Mouse (Mus musculus): ENCODE measurements around the gene Eepd1.

Eepd1 gene

DNA sequence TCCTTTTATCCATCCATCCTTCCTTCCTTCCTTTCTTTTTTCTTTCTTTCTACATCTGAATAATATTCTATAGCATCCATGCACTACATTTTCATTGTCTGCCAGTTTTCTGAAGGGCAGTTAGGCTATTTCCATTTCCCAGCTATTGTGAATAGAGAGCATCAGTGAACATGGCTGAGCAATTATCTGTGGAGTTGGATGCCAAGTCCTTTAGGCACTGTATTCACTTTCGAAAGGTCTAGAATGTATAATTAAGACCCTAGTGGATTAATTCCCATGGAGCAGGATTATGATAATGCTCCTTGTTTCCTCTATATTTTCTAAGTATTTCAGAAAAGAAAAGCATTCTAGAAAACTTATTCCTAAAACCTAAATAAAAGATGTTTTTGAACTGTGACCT, 50.3 kb downstream of the Eepd1 start:
- no peak for DNase-seq (ENCODE audit: extremely low read depth, low read depth, low spot score)

DNA sequence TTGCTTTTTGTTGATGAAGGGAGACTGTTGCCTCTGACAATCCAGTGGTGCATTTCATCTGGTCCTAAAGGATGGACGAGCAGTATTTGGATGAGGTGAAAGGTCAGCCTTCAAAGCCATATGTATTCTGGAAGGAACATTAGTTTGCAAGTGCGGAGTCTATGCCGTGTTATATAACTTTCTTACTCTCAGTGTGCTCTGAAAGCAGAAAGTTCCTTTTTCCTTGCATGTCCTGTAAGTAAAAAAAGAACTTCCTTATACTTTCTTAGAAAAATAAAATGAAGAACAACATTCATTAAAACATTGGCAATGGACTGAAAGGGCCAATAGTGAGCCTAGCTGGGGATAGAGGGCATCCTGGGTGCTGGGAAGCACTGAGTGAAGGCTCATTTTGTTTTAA, 50.8 kb downstream of the Eepd1 start:
- DNase-seq (ENCODE audit: extremely low read depth, low read depth, low spot score): no peak

DNA sequence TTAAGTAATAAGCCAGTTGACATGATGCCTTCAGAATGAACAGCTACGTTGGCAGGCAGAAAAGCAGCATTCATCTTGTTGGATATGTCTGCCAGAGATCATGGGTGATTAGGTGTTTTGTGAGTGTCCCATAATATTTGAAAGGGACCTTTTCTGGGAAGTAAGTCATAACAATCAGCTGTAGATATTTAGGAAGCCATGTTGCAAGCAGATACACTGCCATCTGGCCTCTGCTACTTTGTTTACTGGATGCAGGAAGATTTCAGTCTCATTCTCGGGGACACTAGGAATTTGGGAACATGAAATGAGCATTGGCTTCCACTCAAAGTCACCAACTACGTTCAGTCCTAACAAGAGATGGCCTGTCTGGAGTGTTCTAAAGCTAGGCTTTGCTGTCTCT, 54.1 kb downstream of the Eepd1 start:
- no peak for DNase-seq (ENCODE audit: extremely low read depth, low read depth, low spot score)

DNA sequence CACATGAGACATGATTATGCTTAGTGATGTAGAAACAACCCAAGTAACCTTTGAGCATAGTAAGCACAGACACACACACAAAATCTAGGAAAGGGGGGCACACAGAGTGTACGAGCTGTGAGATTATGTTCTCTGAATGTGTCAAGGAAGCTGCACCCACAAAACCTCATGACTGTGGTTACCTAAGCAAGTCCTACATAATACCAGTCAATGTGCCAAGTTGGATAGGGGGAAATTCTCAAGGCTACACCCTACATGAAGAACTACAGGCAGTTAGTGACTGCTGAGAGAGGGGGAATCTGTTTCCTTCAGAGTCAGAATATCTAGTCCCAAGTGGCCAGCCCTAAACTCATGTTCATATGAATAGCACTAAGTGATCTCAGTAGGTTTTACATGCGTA, 58.1 kb downstream of the Eepd1 start:
- no peak for DNase-seq (ENCODE audit: extremely low read depth, low read depth, low spot score)

DNA sequence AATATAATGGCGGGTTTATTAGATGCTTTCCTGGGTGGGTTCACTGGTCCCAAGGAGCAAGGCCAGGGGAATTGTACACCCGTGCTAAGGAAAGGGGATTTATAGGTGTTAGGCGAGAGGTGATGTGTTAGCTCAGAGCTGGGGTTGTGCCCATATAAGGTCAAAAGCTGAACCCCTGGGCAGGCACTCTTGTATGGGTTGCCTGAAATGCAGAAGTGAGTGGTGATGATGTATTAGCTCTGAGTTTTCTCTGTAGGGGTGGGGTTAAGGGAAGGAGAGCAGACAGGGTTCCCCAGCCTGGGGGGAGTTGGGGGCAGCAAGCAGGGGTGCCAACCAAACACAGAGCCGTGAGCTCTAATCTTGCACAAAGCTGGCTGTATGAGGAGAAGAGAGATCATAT, 60.0 kb downstream of the Eepd1 start:
- DNase-seq (ENCODE audit: extremely low read depth, low read depth, low spot score): no peak

DNA sequence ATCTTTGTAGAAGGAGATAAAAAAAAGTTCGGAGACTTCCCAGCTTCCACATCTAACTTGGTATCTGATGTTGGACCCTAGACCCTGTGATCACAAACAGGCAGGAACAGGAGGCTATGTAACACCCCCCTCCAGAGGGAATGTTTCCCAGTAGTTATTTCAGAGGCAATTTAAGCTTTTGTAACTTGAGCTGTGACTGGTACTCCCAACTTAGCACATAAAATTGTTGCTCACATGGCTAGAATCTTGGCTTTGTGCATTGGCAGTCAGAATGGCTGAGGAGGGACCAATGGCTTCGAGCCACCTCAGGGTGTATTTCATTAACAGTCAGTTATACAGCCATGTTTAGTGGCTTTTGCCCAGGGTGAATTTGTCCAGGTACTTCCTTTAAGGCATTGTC, 63.9 kb downstream of the Eepd1 start:
- no peak for DNase-seq (ENCODE audit: extremely low read depth, low read depth, low spot score)

DNA sequence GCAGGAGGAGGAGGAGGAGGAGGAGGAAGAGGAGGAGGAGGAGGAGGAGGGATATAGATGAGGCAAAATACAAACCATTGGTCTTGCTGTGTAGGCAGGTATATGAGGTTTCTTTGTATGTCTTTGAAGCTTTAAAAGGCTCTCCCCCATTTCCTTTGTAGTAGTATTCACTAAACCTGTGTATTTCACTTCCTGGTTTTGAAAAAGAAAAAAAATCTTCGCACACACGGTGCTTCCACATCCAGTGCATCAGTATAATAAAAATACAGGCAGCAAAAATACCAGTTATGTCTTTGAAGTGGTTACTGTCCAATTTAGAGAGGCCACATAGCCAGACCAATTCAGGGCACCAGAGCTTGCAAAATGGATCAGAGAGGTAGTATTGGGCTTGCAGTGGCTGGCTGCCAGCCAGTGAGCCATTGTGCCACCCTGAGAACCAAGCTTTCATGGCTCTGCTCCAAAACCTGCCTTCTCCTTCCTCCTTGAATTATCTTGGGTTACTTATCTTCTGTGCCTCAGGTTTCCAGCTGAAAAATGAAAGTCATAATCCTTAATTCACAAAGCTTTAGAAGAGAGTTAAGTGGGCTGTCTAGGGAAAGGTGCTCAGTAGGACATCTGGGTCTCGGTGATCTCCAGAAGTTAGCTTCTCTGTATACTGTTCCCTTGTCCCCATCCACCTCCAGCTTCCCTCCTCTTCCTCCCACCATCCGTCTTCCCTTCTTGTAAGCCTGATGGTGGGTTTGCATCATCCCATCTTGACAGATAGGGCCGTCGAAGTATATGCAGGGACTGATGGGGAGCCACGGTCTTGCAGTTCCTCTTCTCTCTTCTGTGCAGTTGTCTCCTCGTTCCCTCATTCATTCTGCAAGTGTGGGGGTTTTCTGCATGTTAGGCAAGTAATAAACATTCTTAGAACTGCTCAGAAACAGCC, 68.0 kb downstream of the Eepd1 start:
- DNase-seq (ENCODE audit: extremely low read depth, low read depth, low spot score): no peak

DNA sequence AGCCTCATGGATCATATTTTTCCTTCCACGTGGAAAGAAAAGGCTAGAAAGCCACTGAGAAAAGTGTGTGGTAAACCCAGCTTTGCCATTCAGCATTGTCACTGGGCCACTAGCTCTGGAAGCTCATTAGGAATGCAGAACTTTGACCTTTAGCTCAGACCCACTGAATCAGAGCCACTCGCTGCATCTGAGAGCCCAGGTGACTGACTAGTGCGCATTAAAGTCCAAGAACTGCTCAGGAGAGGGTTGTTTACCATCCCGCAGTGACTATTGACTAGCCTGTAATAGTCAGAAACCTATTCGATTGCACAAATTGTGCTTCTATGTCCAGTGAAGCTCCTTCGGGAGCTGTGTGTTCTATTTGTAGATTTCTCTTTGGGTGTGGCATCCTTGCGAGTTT, 68.8 kb downstream of the Eepd1 start:
- no peak for DNase-seq (ENCODE audit: extremely low read depth, low read depth, low spot score)

DNA sequence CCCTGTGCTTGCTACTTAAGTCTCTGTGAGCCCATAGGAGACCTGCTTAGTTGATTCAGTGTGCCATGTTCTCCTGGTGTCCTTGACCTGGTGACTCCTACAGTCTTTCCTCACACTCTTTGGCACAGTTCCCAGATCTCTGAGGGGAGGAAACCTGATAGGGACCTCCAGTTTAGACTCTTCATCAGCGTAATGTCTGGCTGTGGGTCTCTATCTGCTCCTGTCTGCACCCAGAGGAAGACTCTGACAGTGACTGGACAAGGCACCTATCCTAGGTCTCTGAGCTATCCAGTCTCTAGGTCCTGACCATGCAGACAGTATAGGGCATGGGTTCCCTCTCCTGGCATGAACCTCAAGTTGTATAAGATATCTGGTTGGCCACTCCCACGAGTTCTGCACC, 71.2 kb downstream of the Eepd1 start:
- no peak for DNase-seq (ENCODE audit: extremely low read depth, low read depth, low spot score)

DNA sequence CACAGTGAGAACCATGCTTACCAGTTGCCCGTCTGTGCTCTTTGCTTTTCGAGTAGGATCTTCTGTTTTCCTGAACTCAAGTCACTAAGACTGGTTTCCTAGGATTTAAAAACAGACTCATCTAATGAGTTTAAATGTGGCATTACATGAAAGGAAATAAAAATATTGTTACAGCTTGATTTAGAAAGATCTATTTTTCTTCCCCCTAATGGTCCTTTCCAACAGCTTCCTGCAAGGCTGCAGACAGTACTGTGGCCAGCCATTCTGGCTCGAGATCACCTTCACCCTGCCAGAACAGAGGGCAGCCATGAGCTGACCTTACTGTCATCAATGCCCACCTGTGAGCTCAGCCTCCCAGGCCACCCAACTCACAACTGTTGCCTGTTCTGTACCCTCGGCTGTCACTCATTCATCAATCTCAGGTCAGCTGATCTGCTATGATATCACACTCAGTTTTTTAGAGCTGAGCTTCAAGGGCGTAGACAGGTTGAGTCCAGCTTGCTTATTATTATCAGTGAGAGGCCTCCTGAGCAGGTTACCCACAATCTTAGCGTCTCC, 73.0 kb downstream of the Eepd1 start:
- DNase-seq (ENCODE audit: extremely low read depth, low read depth, low spot score): no peak

DNA sequence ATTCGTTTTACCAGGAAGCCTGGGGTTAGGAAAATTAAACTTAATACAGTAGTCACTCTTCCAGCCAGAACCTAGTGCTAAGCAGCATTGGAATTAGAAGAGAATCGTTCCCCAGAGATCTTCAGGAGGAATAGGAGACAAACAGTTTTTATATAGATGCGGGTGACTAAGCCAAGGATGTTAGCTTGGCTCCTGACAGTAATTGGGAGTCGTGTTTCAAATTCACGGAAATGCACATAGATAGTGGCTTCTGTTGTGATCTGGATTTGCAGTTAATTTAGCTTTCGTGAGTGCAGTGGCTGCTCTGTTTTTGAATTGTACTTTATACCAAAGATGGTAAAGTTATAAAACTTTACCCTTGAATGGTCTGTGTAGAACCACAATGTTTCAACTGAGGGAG, 73.9 kb downstream of the Eepd1 start:
- DNase-seq (ENCODE audit: extremely low read depth, low read depth, low spot score): no peak

DNA sequence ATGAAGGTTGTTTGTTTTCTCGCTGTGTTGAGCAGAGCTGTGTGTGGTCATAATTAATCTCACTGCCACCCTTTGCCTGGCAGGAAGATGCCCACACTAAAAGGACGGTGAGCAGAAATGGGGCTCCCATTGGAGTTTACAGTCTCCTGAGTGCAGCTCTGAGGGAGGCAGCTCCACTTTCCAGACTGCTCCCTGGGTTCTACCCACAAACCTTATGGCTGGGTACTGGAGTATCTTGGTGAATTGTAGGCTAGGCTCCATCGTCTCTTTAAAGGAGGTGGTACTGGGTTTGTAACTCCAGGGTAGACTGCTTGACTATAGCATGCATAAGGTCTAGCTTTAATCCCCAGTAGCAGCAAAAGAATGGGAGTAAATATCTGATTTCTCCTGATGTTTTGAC, 74.7 kb downstream of the Eepd1 start:
- no peak for DNase-seq (ENCODE audit: extremely low read depth, low read depth, low spot score)

DNA sequence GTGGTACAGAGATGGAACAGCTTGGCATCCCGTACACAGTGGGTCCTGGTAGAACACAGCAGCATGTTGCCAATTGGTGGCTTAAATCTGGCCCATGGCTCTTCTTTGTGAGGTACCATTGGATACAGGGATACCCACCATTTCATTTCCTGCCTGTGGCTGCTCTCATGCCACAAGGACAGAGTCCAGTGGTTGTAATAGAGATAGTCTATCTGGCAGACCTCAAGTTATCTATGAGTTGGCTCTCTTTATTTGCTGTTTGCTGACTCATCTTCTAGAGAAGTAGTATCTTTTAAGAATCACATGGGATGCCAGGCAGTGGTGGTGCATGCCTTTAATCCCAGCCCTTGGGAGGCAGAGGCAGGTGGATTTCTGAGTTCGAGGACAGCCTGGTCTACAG, 76.0 kb downstream of the Eepd1 start:
- DNase-seq (ENCODE audit: extremely low read depth, low read depth, low spot score): no peak

DNA sequence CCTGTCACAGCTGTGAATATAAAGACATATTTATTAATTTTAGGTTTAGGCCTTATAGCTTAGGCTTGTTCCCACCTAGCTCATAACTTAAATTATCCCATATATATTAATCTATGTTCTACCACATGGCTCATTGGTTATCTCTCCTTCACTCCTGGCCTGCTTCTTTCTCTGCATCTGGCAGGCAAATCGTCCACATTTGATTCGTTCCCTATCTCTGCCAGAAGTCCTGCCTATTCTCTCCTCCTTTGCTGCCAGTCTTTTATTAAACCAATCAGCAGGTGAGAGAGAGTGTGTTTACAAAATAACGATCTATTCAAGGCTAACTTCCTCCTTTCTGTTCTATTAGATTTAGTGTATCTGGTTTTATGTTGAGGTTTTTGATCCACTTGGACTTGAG, 77.5 kb downstream of the Eepd1 start:
- no peak for DNase-seq (ENCODE audit: extremely low read depth, low read depth, low spot score)

DNA sequence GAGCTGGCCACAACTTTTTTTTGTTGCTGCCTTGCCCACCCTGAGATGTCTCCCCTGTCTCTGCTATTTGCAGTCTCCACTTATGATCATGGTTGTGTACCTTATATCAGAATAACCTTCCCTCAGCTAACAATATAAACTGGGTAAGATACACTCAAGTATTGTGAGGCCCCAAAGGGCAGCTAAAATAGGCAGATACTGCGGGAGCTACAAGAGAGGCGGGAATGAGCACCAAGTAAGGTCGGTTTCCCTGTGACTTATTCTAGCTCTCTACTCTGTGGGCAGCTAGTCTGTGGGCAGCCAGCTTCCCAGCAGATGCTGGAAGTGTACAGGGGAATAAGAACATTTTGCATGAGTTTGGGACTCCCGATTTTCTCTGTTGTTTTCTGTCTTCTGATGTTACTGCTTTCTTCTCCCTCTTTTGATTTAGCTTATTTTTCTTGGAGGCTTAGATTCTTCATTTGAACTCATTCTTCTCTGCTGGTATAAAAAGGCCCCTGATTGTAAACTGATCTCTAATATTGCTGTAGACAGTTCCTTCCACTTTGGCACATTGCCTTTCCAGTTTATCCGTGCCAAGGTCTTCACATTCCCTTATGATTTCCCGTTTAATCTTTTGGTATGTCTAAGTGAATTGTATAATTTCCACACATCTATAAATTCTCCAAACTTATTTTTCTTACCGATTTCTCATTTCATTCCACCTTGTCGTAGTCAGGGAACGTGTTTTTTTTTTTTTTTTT, 78.8 kb downstream of the Eepd1 start:
- DNase-seq (ENCODE audit: extremely low read depth, low read depth, low spot score): no peak

DNA sequence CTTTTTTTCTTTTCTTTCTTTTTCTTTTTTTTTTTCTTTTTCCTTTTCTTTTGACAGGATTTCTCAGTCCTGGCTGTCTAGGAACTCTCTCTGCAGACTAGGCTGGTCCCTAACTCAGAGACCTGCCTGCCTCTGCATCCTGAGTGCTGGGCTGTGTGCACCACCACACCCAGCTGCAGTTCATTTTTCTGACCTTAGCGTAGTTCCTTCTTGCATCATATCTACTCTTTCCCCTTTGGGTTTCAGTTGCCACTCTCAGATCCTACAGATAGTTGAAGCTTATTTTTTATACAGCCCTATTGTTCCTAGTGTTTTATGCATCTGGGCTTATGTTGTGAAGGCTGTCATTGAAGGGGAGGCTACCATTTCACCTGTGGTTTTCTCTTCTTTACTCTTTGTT, 79.8 kb downstream of the Eepd1 start:
- DNase-seq (ENCODE audit: extremely low read depth, low read depth, low spot score): no peak

DNA sequence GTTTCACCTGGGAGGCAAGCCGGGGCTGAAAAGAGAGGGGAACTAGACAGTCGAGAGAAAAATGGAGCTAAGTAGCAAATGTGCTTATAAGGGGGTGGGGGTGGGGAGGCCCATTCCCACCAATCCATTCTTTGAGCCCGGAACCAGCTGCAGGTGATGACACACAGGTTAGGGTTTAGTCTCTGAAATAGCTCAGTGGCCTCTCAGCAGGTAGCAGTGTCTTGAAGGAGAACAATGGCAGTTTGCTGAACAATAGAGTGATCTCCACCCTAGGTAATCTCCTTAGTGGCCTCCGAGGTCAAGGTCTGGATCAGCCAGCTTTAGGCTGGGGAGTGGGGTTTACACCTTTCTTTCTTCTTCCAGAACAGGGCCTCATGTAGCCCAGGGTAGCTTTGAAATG, 82.5 kb downstream of the Eepd1 start:
- DNase-seq (ENCODE audit: extremely low read depth, low read depth, low spot score): no peak

DNA sequence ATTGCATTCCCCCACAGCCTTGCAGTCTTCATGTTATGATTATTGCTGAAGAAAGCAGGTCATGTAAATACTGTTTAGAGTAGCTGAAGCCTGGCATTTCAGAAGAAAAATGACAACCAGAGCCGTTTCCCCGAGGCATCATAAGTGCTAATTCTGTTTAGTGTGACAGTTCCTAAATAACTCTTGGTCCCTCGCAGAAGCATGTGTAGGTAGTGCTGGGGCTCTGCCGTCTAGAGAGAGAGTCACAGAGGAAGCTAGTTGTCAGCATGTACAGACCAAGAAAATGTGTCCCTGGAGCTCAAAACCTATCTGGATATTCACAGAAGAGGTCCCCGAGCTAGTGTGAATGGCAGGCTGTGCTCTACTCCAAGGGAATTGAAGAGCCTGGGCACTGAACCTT, 85.7 kb downstream of the Eepd1 start:
- no peak for DNase-seq (ENCODE audit: extremely low read depth, low read depth, low spot score)

DNA sequence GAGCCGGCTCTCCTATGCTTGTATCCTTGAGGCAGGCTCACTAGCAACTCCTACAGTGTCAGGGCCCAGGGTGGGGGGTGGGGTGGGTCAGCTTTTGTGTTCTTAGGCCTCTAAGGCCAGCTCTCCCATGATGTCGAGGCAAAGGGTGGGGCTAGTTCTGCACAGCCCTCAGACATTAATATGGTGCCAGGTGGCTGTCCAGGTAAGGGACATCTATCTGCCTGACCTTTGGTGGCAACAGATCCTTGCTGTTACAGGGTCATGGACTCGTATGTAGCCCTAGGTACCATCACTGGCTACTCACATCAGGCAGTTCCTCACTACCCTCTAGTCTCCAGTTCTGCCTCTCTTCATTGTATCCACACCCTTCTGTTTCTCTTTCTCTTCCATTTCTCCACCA, 87.4 kb downstream of the Eepd1 start:
- DNase-seq (ENCODE audit: extremely low read depth, low read depth, low spot score): no peak

DNA sequence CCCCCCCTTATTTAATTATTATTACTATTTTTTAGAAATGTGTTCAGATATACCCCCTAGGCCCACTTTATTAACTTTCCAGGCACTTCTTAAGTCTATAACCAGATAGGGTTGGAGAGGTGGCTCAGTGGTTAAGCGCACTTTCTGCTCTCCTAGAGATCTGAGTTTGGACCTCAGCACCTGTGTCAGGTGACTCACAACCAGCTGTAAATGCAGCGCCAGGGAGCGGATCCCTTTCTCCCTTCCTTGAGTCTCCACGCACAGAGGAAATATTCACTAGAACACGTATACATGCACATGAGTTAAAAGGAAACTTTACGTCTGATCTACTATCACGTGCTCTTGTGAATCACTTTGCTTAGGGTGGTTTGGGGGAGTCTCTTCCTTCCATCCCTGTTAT, 88.7 kb downstream of the Eepd1 start:
- no peak for DNase-seq (ENCODE audit: extremely low read depth, low read depth, low spot score)

DNA sequence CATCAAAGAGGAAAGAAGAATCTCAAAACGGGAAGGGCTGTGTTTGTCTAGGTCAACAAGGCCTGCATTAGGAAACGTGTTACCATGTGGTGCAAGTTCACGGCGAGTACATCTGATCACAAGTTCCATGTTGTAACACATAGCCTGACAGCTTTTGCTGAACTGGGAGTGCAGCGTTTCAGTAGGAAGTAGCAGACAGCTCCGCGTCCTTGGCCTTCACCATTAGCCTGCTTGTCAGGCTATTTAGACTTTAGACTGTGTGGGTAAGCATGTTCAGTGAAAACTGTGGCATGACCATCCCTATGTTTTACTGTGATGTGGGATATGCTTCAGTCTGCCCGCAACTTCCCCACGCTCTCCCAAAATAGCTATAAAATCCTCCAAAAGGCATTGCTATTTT, 89.1 kb downstream of the Eepd1 start:
- no peak for DNase-seq (ENCODE audit: extremely low read depth, low read depth, low spot score)

DNA sequence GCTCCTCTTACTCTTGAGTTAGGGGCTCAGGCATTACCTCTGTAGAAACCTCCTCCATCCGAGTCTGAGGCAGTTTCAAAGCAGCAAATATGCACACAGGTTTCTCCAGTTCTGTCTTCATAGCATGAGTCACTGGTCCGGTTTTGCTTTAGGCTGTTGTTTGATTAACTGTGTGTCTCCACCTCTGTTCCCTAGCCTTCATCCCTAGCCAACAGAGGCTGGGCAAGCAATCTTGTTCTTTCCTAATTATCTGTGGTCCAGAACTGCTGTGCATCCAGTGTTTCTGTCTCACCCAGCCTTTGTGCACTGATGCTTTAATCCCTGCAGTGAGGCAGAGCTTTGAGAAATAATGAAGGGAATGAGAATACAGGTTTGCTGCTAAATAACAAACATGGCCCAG, 90.0 kb downstream of the Eepd1 start:
- peak; percentile 34 for DNase-seq (ENCODE audit: extremely low read depth, low read depth, low spot score)

Data from fat pad, adult 2 months (tissue).